Comparison of ENCODE assay signal across 13 mouse cellular contexts in the genomic region with DNA sequence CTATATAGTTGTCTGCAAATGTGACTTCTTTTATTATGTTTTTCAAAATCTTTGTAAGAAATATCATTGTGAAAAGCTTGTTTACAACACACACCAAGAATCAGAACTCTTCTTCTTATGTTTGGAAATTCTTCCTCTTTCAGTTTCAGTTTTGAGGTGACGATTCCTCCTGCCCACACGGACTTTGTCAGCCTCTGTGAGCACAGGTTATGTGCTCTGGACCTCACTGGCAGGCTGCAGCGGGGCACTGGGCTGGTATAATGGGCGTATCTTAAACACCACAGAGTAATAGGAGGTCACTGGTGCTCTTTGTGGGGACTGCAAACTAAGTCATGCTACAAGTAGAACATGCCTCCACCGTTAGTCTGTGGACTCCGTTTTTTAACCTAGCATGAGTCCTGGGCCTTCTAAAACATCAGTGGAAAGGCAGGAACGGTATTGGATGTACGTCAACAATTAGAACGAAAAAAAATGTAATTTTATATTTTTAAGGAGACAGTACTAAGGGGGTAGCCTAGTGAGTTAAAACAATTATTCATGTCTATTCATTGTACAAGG. TPM values are rescaled to one million over a fixed set of nuclear protein-coding genes. Genes with fewer than 3 reads are reported as not detected.
DNase-seq lines count a peak whose midpoint lies in the region; ATAC-seq and TF ChIP-seq lines count a peak whose summit lies in the region.
"Had no signal": no experiment of that assay in that cellular context is flagged by ENCODE, and none has a peak within 500 bp of the region (broad histone marks: within the 10 kb centered on the region; RNA-seq: fewer than 3 reads in every experiment).

No protein-coding gene starts in this region.

- no peak for TF ChIP-seq CTCF in G1E (IDR thresholded peaks at IDR 0.05; ENCODE audit: low read depth, low read length)
- no peak for TF ChIP-seq CTCF in small intestine, adult 2 months (IDR thresholded peaks at IDR 0.05; ENCODE audit: extremely low read depth, insufficient read length, insufficient replicate concordance, low read depth, low read length)

- no peak overlapping the region for H3K4me3 ChIP-seq in kidney, embryonic 16.5 days (ENCODE audit: low read length)
- peak overlapping the region; percentile 63; the same call in 1 of the 2 replicates for H3K4me3 ChIP-seq in G1E (ENCODE audit: low read depth, low read length)
- peak overlapping the region; percentile 32 for H3K4me3 ChIP-seq in small intestine, adult 2 months (ENCODE audit: low read depth, low read length)
- no peak overlapping the region for H3K4me3 ChIP-seq in midbrain, embryonic 13.5 days (replicated peaks)
- H3K4me3 ChIP-seq: forebrain, embryonic 15.5 days; hindbrain, embryonic 12.5 days had no signal

- H3K9me3 ChIP-seq in kidney, embryonic 16.5 days (ENCODE audit: low read length): no peaks in the 10 kb centered on the region
- no peaks in the 10 kb centered on the region for H3K9me3 ChIP-seq in G1E (replicated peaks)
- H3K9me3 ChIP-seq in midbrain, embryonic 13.5 days: no peaks in the 10 kb centered on the region
- H3K9me3 ChIP-seq: forebrain, embryonic 15.5 days; hindbrain, embryonic 12.5 days had no signal

- ATAC-seq in kidney, embryonic 16.5 days (ENCODE audit: low FRiP score, low TSS enrichment): no peak
- ATAC-seq in G1E (ENCODE audit: extremely low read depth, insufficient number of reproducible peaks, low FRiP score, poor library complexity, severe bottlenecking): peak; percentile 54
- peak; percentile 93 for ATAC-seq in inflammation-experienced regulatory T-cells, adult 6 months
- no peak for ATAC-seq in midbrain, embryonic 13.5 days
- ATAC-seq: forebrain, embryonic 15.5 days; Patski had no signal

- TF ChIP-seq POLR2A in small intestine, adult 2 months (IDR thresholded peaks at IDR 0.05; ENCODE audit: low read depth, low read length): no peak

- H3K9ac ChIP-seq in kidney, embryonic 16.5 days (replicated peaks; ENCODE audit: low read length): no peak overlapping the region
- H3K9ac ChIP-seq in midbrain, embryonic 13.5 days (replicated peaks): no peak overlapping the region
- H3K9ac ChIP-seq: forebrain, embryonic 15.5 days; hindbrain, embryonic 12.5 days; lung, embryonic 14.5 days had no signal

- no peaks in the 10 kb centered on the region for H3K27me3 ChIP-seq in kidney, embryonic 16.5 days (ENCODE audit: insufficient read depth, low read length)
- no peaks in the 10 kb centered on the region for H3K27me3 ChIP-seq in G1E (ENCODE audit: insufficient read depth, low read length)
- H3K27me3 ChIP-seq in small intestine, adult 2 months (ENCODE audit: control insufficient read depth, insufficient read depth, low read length): no peaks in the 10 kb centered on the region
- no peaks in the 10 kb centered on the region for H3K27me3 ChIP-seq in midbrain, embryonic 13.5 days
- H3K27me3 ChIP-seq: forebrain, embryonic 15.5 days; hindbrain, embryonic 12.5 days; Patski had no signal

- no peak overlapping the region for H3K4me2 ChIP-seq in kidney, embryonic 16.5 days (replicated peaks; ENCODE audit: low read depth, low read length)
- no peak overlapping the region for H3K4me2 ChIP-seq in midbrain, embryonic 13.5 days (replicated peaks)
- H3K4me2 ChIP-seq: forebrain, embryonic 15.5 days; hindbrain, embryonic 12.5 days; lung, embryonic 14.5 days had no signal

- no peaks in the 10 kb centered on the region for H3K4me1 ChIP-seq in kidney, embryonic 16.5 days (ENCODE audit: insufficient read depth, low read length)
- peaks cover 7% of the 10 kb centered on the region for H3K4me1 ChIP-seq in G1E (ENCODE audit: insufficient read depth, low read depth, low read length)
- H3K4me1 ChIP-seq in small intestine, adult 2 months (ENCODE audit: control insufficient read depth, insufficient read depth, insufficient read length, low read length): peaks cover 3% of the 10 kb centered on the region; the same call in 1 of the 2 replicates
- no peaks in the 10 kb centered on the region for H3K4me1 ChIP-seq in midbrain, embryonic 13.5 days (replicated peaks)
- H3K4me1 ChIP-seq: forebrain, embryonic 15.5 days; hindbrain, embryonic 12.5 days had no signal

- 85% methylated on average over 9 of the region's 9 CpGs for WGBS in kidney, embryonic 16.5 days
- WGBS in small intestine, adult 2 months: 37% methylated on average over 9 of the region's 9 CpGs
- 89% methylated on average over 9 of the region's 9 CpGs for WGBS in midbrain, embryonic 13.5 days

- peak; percentile 12 for DNase-seq in kidney, adult 9 months
- DNase-seq in G1E (ENCODE audit: low spot score): no peak
- no peak for DNase-seq in cerebellum, postnatal 4 days (ENCODE audit: low spot score in 2 of 2)
- DNase-seq in yolk sac, embryonic 10.5 days (ENCODE audit: low spot score): no peak
- DNase-seq: cerebellum, postnatal 25 days; lung, embryonic 14.5 days had no signal

- H3K27ac ChIP-seq in kidney, embryonic 16.5 days (ENCODE audit: low read length): no peak overlapping the region
- peak overlapping the region; percentile 44; the same call in 1 of the 2 replicates for H3K27ac ChIP-seq in small intestine, adult 2 months (ENCODE audit: insufficient read depth, low read depth, low read length)
- no peak overlapping the region for H3K27ac ChIP-seq in midbrain, embryonic 13.5 days
- H3K27ac ChIP-seq: forebrain, embryonic 15.5 days; hindbrain, embryonic 12.5 days had no signal

- H3K36me3 ChIP-seq in kidney, embryonic 16.5 days (ENCODE audit: insufficient read depth, low read length): no peaks in the 10 kb centered on the region
- peaks cover 4% of the 10 kb centered on the region for H3K36me3 ChIP-seq in G1E (replicated peaks)
- no peaks in the 10 kb centered on the region for H3K36me3 ChIP-seq in small intestine, adult 2 months (ENCODE audit: control insufficient read depth, insufficient read depth, low read length)
- no peaks in the 10 kb centered on the region for H3K36me3 ChIP-seq in midbrain, embryonic 13.5 days
- H3K36me3 ChIP-seq: forebrain, embryonic 15.5 days; hindbrain, embryonic 12.5 days had no signal

RNA-seq across cellular contexts. Expression of a gene that starts 9.4 kb away (rescaled TPM):
- 8.4 and 8.8 TPM in 2 replicates for polyA plus RNA-seq in kidney, embryonic 16.5 days (2015; fragmentation: Nextera tagmentation; extraction: Ambion mirVana)
- 6.4 and 8.0 TPM in 2 replicates for total RNA-seq in G1E (2014; fragmentation: Nextera tagmentation)
- 2.0 and 2.1 TPM in 2 replicates for total RNA-seq in G1E (2017)
- 1.4 and 1.7 TPM in 2 replicates for polyA plus RNA-seq in G1E (2012)
- polyA plus RNA-seq in inflammation-experienced regulatory T-cells, adult 6 months (2017; shearing (Covaris generic)): 1 to 10 TPM; 5.8 to 8.2 (median 7.1) TPM
- polyA plus RNA-seq in small intestine, adult 2 months (2012; rRNA removed): 5.2 and 12.5 TPM in 2 replicates
- 15.1 and 16.6 TPM in 2 replicates for polyA plus RNA-seq in midbrain, embryonic 13.5 days (2015; fragmentation: Nextera tagmentation; extraction: Ambion mirVana)

RNA-seq across cellular contexts. Expression of a gene that starts 54.8 kb away (rescaled TPM):
- 2.6 and 2.7 TPM in 2 replicates for polyA plus RNA-seq in kidney, embryonic 16.5 days (2015; fragmentation: Nextera tagmentation; extraction: Ambion mirVana)
- total RNA-seq in G1E (2014; fragmentation: Nextera tagmentation) (1.9 and 2.0 TPM in 2 replicates), G1E (2017) (0.66 and 0.70 TPM in 2 replicates)
- 0.07 TPM in 2 replicates for polyA plus RNA-seq in G1E (2012)
- polyA plus RNA-seq in inflammation-experienced regulatory T-cells, adult 6 months (2017; shearing (Covaris generic)): 1 to 10 TPM in 2 of 3 experiments, under 1 TPM in 1; 0.71 to 2.1 (median 1.3) TPM
- 0.14 and 0.34 TPM in 2 replicates for polyA plus RNA-seq in small intestine, adult 2 months (2012; rRNA removed)
- 1.3 TPM in 2 replicates for polyA plus RNA-seq in midbrain, embryonic 13.5 days (2015; fragmentation: Nextera tagmentation; extraction: Ambion mirVana)
- polyA plus RNA-seq: Patski had no signal

Comparison
In these comparisons a context has a peak if more than half of its experiments do, and no peak if none do; other contexts are left out.
1. ATAC-seq: peak in G1E (single experiment) and inflammation-experienced regulatory T-cells, adult 6 months (single experiment); none in kidney, embryonic 16.5 days (single experiment) and midbrain, embryonic 13.5 days (single experiment).
2. H3K4me3 ChIP-seq: peak in G1E (single experiment) and small intestine, adult 2 months (single experiment); none in kidney, embryonic 16.5 days (single experiment) and midbrain, embryonic 13.5 days (single experiment).